Mouse (Mus musculus) CD4-positive, CD25-positive, alpha-beta regulatory T cell, adult 4 months (primary cell): ENCODE measurements around the gene Rgl2. TPM values are rescaled to one million over a fixed set of nuclear protein-coding genes. Genes with fewer than 3 reads are reported as not detected.

ENCODE experiments used
- ATAC-seq: one replicate; pipeline ENCODE4 v1.8.0; 2017
- polyA plus RNA-seq, 2 experiments: library from polyadenylated mRNA; unstranded; fragments of 100-300 nt; shearing (Covaris generic); gene quantifications; one replicate each; pipeline ENCODE4 v1.2.1; 2017

Rgl2 gene
- polyA plus RNA-seq, 2 experiments from 2014 or later: 30.2 to 31.4 TPM

- ATAC-seq: no peak
Measured at GRCm38 (mm10) chr17:33925406-33926116, 3.8 kb upstream of the Rgl2 start.

- ATAC-seq: no peak
Measured at GRCm38 (mm10) chr17:33926207-33926932, 3.0 kb upstream of the Rgl2 start.

- ATAC-seq: no peak
Measured at GRCm38 (mm10) chr17:33928251-33928947, 944 bp upstream of the Rgl2 start.

- peak; percentile 26 for ATAC-seq
Measured at GRCm38 (mm10) chr17:33930280-33931158, 1.2 kb downstream of the Rgl2 start.

GRCm38 (mm10) chr17:33931159-33931866 lies 2.0 kb downstream of the Rgl2 start:
- peak; percentile 38 for ATAC-seq

DNA sequence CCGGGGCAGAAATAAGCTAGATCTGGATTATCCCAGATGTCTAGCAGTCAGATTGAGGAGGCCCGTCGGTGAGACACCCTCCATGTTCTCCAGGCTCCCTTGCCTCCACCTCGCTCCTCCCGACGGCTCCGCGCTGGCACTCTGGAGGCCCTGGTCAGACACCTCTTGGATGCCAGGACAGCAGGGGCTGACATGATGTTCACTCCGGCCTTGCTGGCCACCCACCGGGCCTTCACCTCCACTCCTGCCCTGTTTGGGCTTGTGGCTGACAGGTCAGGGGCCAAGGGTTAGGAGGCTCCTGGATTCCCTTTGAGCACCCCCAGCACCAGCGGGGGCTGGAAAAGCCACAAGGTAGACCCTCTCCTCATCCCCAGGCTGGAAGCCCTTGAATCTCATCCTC lies 2.6 kb downstream of the Rgl2 start:
- ATAC-seq: no peak

DNA sequence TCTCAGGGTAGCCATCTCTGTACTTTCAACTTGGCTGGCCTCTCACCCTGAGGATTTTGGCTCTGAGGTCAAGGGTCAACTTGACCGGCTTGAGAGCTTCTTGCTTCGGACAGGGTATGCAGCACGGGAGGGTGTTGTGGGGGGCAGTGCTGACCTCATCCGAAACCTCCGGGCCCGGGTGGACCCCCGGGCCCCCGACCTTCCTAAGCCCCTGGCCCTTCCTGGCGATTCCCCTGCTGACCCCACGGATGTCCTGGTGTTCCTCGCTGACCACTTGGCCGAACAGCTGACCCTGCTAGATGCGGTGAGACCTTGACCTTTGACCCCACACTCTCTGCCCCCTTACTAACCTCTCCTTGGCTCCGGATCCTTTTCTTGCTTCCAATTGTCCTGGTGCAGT lies 3.1 kb downstream of the Rgl2 start:
- no peak for ATAC-seq

DNA sequence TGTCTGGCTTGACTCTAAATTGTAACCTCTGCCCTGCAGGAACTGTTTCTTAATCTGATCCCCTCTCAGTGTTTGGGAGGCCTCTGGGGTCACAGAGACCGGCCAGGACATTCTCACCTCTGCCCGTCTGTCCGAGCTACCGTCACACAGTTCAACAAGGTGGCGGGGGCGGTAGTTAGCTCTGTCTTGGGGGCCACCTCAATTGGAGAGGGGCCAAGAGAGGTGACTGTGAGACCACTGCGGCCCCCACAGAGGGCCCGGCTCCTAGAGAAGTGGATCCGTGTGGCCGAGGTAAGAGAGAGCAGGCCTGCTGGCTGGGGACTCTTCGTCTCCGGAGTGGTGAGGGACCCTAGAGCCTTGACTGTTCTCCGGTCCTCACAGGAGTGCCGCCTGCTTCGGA lies 3.6 kb downstream of the Rgl2 start:
- no peak for ATAC-seq

DNA sequence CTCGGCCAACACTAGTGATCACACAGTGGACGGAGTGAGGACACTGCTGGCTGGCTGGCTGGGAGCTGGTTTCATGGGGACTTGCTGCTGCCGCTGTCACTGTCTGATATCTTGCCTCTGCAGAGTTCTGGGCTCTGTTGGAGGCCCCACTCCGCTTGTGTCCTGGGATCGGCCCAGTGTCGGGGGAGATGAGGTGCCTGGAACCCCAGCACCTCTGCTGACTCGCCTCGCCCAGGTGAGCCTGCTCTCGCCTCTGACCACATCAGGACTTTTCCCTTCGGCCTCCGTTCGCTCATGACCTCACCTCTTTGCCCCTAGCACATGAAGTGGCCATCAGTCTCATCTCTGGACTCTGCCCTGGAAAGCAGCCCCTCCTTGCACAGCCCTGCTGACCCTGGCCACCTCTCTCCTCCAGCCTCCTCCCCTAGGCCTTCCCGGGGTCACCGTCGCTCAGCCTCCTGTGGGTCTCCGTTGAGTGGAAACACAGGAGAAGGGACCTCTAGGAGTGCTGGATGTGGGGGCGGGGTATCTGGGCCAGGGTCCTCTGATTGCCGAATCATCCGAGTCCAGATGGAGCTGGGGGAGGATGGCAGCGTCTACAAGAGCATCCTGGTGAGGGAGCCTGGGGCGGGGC lies 6.2 kb downstream of the Rgl2 start:
- ATAC-seq: no peak

- no peak for ATAC-seq
Measured at GRCm38 (mm10) chr17:33936993-33937392, 7.7 kb downstream of the Rgl2 start.

DNA sequence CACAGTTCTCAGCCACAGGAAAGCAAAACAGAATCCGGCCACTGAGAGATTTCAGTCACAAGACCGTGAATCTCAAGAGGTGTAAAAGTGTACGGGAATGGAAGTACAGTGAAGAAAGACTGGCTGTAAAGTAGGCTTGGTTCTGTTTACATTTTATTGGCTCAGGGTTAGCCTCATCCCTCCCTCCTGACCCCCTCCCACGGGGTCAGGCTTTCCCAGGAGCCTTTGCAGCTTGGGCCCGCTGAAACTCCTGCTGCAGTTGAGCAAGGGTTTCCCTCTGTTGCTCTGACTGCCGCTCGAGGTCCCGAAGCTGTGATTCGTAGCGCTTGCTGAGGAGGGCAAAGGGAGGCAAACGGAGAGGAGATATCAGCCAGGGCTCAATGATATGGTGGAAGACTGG lies 9.4 kb downstream of the Rgl2 start:
- no peak for ATAC-seq

- ATAC-seq: peak; percentile 97
Measured at GRCm38 (mm10) chr17:33940206-33940805, 11.0 kb downstream of the Rgl2 start, which contains the start of the genes Pfdn6 and Wdr46. Pfdn6 (minus strand) TSS chr17:33940343. Wdr46 (plus strand) TSS chr17:33940660.

DNA sequence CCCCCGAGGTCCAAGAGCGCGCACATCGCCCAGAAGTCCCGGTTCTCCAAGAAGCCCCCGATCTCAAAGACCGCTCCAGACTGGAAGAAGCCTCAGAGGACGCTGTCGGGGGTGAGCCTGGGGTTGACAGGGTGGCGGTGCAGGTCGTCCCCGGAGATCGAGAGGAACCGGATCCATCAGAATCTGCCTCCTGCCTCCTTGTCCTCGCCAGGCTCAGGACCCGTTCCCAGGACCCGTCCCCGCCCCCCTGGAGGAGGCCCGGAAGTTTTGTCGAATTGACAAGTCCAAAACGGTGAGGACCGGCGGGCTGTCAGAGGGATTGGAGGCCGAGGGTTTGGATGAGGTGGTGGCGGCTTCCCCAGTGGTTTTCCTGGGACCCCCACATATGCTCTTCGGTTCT lies 11.6 kb downstream of the Rgl2 start:
- ATAC-seq: no peak

DNA sequence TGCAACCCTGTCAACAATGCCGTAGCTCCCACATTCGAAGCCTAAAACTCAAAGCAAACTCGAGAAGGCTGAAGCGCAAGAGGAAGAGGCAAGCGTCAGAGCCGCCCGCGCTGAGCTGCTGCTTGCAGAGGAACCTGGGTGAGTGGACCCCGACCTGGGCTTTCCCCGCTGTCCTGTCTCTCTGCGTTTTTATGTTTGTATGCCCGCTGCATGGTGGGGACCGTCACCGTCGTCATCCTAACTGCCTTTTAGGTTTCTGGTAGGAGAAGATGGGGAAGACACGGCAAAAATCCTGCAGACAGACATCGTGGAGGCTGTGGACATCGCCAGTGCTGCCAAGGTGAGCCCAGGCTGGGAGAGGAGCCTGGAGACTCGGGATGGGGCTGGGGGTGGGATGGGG lies 12.0 kb downstream of the Rgl2 start:
- no peak for ATAC-seq

DNA sequence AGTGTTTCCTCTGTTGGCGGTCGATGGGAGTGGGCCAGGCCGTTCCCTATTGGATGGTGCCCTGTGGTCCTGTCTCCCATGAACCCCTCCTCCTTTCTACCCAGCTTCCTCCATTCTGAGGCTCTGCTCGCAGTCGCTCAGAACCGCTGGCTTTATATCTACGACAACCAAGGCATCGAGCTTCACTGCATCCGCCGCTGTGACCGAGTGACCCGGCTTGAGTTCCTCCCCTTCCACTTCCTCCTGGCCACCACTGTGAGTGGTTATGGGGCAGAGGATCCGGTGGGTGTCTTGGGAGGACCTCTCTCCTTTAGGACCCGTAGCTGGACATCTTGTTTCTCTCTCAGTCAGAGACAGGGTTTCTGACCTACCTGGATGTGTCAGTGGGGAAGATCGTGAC lies 14.1 kb downstream of the Rgl2 start:
- ATAC-seq: no peak

- ATAC-seq: peak; percentile 30
Measured at GRCm38 (mm10) chr17:33947430-33948089, 18.2 kb downstream of the Rgl2 start.

DNA sequence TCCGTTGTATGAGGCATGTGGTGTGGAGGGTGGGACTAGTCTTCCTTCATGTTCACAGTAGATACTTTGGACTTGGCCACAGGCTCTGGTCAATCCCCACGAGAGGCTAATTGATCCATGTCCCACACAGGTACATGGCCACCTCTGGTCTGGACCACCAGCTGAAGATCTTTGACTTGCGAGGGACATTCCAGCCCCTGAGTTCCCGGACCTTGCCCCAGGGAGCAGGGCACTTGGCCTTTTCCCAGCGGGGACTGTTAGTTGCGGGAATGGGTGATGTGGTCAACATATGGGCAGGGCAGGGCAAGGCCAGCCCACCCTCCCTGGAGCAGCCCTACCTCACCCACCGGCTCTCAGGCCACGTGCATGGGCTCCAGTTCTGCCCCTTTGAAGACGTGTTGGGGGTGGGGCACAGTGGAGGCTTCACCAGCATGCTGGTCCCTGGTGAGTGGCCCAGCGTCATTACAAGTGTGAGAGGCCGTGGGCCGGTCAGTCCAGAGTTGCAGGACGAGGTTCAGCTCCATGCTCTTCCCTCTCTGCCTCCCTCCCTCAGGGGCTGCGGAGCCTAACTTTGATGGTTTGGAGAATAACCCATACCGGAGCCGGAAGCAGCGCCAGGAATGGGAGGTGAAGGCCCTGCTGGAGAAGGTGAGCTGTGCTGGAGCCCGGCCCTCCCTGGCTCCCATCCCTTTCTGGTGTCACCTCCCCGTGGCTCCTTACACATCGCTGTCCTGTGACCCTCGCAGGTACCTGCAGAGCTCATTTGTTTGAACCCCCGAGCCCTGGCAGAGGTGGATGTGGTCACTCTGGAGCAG lies 19.0 kb downstream of the Rgl2 start:
- ATAC-seq: no peak

GRCm38 (mm10) chr17:33948905-33949537 lies 19.7 kb downstream of the Rgl2 start:
- ATAC-seq: no peak

GRCm38 (mm10) chr17:33950131-33950625 lies 20.8 kb downstream of the Rgl2 start:
- ATAC-seq: no peak
